Mouse (Mus musculus) lung, embryonic 14.5 days (tissue): ENCODE data around the gene Gldc. TPM values are rescaled to one million over a fixed set of nuclear protein-coding genes. Genes with fewer than 3 reads are reported as not detected.
A peak's percentile ranks its signal among the peaks of the same experiment; 100 is the strongest.

Source experiments
- ATAC-seq: fragments of 200-750 bp; cut with Nextera tagmentation; 2 replicates; pipeline ENCODE4 v1.8.0; 2017; ENCODE audit warnings: mild to moderate bottlenecking, moderate TSS enrichment, moderate library complexity; ENCODE audit not compliant: insufficient read depth
- DNase-seq: peaks from one replicate; pipeline ENCODE4 v3.0.0-alpha.2; 2015
- H3K27ac ChIP-seq: fragments of 300-500 bp; sonication (generic); 2 replicates; pipeline ENCODE4 v1.5.1; 2014; ENCODE audit warnings: low read depth, mild to moderate bottlenecking, moderate library complexity
- H3K27me3 ChIP-seq: fragments of 300-500 bp; sonication (generic); 2 replicates; pipeline ENCODE4 v1.6.1; 2014; ENCODE audit warnings: low read length, control low read depth; ENCODE audit not compliant: insufficient read depth
- H3K36me3 ChIP-seq: fragments of 300-500 bp; sonication (generic); 2 replicates; pipeline ENCODE4 v1.6.1; 2014; ENCODE audit warnings: control low read depth; ENCODE audit not compliant: insufficient read depth
- H3K4me1 ChIP-seq: fragments of 300-500 bp; sonication (generic); 2 replicates; pipeline ENCODE4 v1.6.1; 2014; ENCODE audit warnings: antibody characterized with exemption, control low read depth; ENCODE audit not compliant: insufficient read depth
- H3K4me2 ChIP-seq: fragments of 300-500 bp; sonication (generic); 2 replicates; pipeline ENCODE4 v1.6.1; 2014; ENCODE audit warnings: mild to moderate bottlenecking
- H3K4me3 ChIP-seq: fragments of 300-500 bp; sonication (generic); 2 replicates; pipeline ENCODE4 v1.5.1; 2014; ENCODE audit warnings: low read depth, low read length
- H3K9ac ChIP-seq: fragments of 300-500 bp; sonication (generic); 2 replicates; pipeline ENCODE4 v1.6.1; 2014
- H3K9me3 ChIP-seq: fragments of 300-500 bp; sonication (generic); 2 replicates; pipeline ENCODE4 v1.6.1; 2016; ENCODE audit warnings: low read depth, low read length, control low read depth
- CTCF ChIP-seq: IDR thresholded peaks from 2 replicates; pipeline ENCODE4 v1.5.1; 2016; ENCODE audit warnings: antibody characterized with exemption, low read depth
- WGBS: fragments of 180-500 bp; shearing (Covaris S2); extraction: QIAGEN DNeasy Blood & Tissue Kit; methylation state at CpG from one replicate; pipeline ENCODE4 v1.1.7; 2014; 5-methylcytosine and 5-hydroxymethylcytosine counted together
- polyA plus RNA-seq: library from polyadenylated mRNA; unstranded; fragments of >200 nt; fragmentation: Nextera tagmentation; extraction: Ambion mirVana; gene quantifications from 2 replicates; pipeline ENCODE4 v1.2.1, GENCODE M21; 2014

Gene Gldc
- polyA plus RNA-seq, 1 experiment from 2014 or later, result 1.0 TPM

- DNase-seq (no peak), ATAC-seq (no peak)
- Histone ChIP-seq H3K27ac (no peak overlapping the region), H3K27me3 (no peaks in the 10 kb centered on the region), H3K36me3 (no peaks in the 10 kb centered on the region), H3K4me2 (no peak overlapping the region), H3K9ac (no peak overlapping the region), H3K9me3 (no peaks in the 10 kb centered on the region), H3K4me1 (no peaks in the 10 kb centered on the region; the same call in 1 of the 2 replicates), H3K4me3 (no peak overlapping the region)
- WGBS, result 67% methylated on average over 4 of the region's 4 CpGs
- 0 out of 2 replicates have a peak, but pooled peaks have one; percentile 2 for TF ChIP-seq CTCF
These were observed 58.0 kb downstream of the Gldc start for GRCm38 (mm10) chr19:30117241-30117640.

- H3K4me2 ChIP-seq, result no peak overlapping the region
- H3K27ac ChIP-seq, result no peak overlapping the region
- H3K27me3 ChIP-seq, result no peaks in the 10 kb centered on the region
- WGBS, result 75% methylated on average over 5 of the region's 5 CpGs
- no peaks in the 10 kb centered on the region for H3K36me3 ChIP-seq
- DNase-seq (no peak), ATAC-seq (no peak)
- H3K9ac ChIP-seq, result no peak overlapping the region
- H3K9me3 ChIP-seq, result no peaks in the 10 kb centered on the region
- no peak for TF ChIP-seq CTCF
- H3K4me3 ChIP-seq, result no peak overlapping the region
- H3K4me1 ChIP-seq, result no peaks in the 10 kb centered on the region; the same call in 1 of the 2 replicates
These were observed 59.6 kb downstream of the Gldc start for GRCm38 (mm10) chr19:30115606-30116005.

DNA sequence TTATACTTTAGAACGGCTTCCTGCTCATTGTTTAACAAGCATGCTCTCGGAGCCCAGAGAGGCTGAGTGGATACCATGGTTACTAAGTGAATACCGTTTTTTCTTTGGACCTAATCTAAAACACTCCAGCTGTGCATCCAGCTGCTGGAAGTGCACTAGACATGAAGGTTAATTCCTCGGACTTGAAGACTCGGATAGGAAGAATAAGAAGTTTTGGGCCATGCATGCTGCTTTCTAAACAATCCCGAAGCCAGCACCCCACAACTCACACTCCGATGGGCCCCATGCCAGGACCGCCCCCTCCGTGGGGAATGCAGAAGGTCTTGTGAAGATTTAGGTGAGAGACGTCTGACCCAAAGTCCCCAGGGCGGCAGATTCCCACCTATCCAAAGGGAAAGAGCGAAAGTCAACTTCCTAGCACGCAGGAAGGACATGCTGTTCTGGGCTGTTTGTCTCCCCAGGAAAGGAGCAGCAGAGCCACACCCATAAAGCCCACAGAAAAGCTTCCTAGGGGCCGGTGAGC, 60.2 kb downstream of the Gldc start:
- Histone ChIP-seq H3K4me3 (no peak overlapping the region), H3K4me1 (no peaks in the 10 kb centered on the region; the same call in 1 of the 2 replicates), H3K36me3 (no peaks in the 10 kb centered on the region), H3K4me2 (peak overlapping the region; percentile 44), H3K27ac (no peak overlapping the region), H3K27me3 (no peaks in the 10 kb centered on the region), H3K9ac (no peak overlapping the region), H3K9me3 (no peaks in the 10 kb centered on the region)
- 27% methylated on average over 14 of the region's 14 CpGs for WGBS
- DNase-seq (peak; percentile 69), ATAC-seq (no peak; the same call in 1 of the 2 replicates)
- TF ChIP-seq CTCF, result no peak

- H3K36me3 ChIP-seq, result no peaks in the 10 kb centered on the region
- no peak for TF ChIP-seq CTCF
- no peaks in the 10 kb centered on the region for H3K27me3 ChIP-seq
- 91% methylated on average over 16 of the region's 16 CpGs for WGBS
- no peak overlapping the region for H3K9ac ChIP-seq
- ATAC-seq, result no peak
- H3K4me2 ChIP-seq, result no peak overlapping the region
- no peaks in the 10 kb centered on the region for H3K9me3 ChIP-seq
- H3K4me1 ChIP-seq, result no peaks in the 10 kb centered on the region; the same call in 1 of the 2 replicates
- H3K4me3 ChIP-seq, result no peak overlapping the region
- DNase-seq, result no peak
- H3K27ac ChIP-seq, result no peak overlapping the region
These were observed 62.1 kb downstream of the Gldc start for GRCm38 (mm10) chr19:30112961-30113688.

DNA sequence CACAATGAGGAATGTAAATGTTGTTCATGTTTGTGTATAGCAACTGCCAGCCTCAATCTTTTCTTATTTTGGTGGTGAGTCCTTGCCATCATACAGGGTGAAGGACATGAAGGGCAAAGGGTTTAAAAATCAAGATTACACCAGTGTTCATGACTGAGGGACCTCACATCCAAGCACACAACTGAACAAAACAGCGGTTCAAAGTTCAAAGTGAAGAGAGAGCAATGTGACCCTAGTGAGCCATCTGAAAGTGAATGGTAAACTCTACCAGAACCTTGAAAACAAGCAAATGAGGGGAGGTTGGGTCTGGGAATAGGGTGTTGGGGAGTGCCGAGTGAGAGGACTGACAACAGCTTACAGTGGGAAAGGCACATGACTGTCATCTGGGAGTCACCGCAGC, 63.8 kb downstream of the Gldc start:
- 91% methylated on average over 3 of the region's 3 CpGs for WGBS
- Histone ChIP-seq H3K27ac (no peak overlapping the region), H3K9ac (no peak overlapping the region), H3K36me3 (no peaks in the 10 kb centered on the region), H3K4me1 (no peaks in the 10 kb centered on the region; the same call in 1 of the 2 replicates), H3K4me3 (no peak overlapping the region), H3K4me2 (no peak overlapping the region), H3K27me3 (no peaks in the 10 kb centered on the region), H3K9me3 (no peaks in the 10 kb centered on the region)
- ATAC-seq, result no peak
- TF ChIP-seq CTCF, result no peak
- DNase-seq, result no peak

- no peak for ATAC-seq
- H3K9ac ChIP-seq, result no peak overlapping the region
These were observed 66.1 kb downstream of the Gldc start for GRCm38 (mm10) chr19:30109122-30109521.

GRCm38 (mm10) chr19:30108616-30109015, 66.6 kb downstream of the Gldc start:
- Histone ChIP-seq H3K4me1 (no peaks in the 10 kb centered on the region), H3K9ac (no peak overlapping the region), H3K27me3 (no peaks in the 10 kb centered on the region), H3K36me3 (no peaks in the 10 kb centered on the region), H3K4me3 (no peak overlapping the region), H3K9me3 (no peaks in the 10 kb centered on the region), H3K4me2 (no peak overlapping the region), H3K27ac (no peak overlapping the region)
- TF ChIP-seq CTCF, result no peak
- no peak for DNase-seq
- no peak for ATAC-seq

More at GRCm38 (mm10) chr19:30109122-30109521, 66.1 kb downstream of the Gldc start:
- Histone ChIP-seq H3K4me2 (no peak overlapping the region), H3K27me3 (no peaks in the 10 kb centered on the region), H3K36me3 (no peaks in the 10 kb centered on the region), H3K4me1 (no peaks in the 10 kb centered on the region), H3K27ac (no peak overlapping the region), H3K4me3 (no peak overlapping the region), H3K9me3 (no peaks in the 10 kb centered on the region)
- DNase-seq, result no peak
- no peak for TF ChIP-seq CTCF
- WGBS, result 76% methylated on average over 6 of the region's 6 CpGs
